Mouse (Mus musculus) lung, adult 2 months (tissue): ENCODE data around the gene Fh1.

Experiments
- CTCF ChIP-seq: fragments of 200-500 bp; IDR thresholded peaks from 2 replicates; pipeline ENCODE4 v1.5.1; 2011; ENCODE audit warnings: mild to moderate bottlenecking, low read length, control low read depth; ENCODE audit not compliant: insufficient read depth
- POLR2A ChIP-seq: fragments of 200-500 bp; IDR thresholded peaks from 2 replicates; pipeline ENCODE4 v1.6.1; 2011; ENCODE audit warnings: low read depth, mild to moderate bottlenecking, control low read depth, low read length, borderline replicate concordance; ENCODE audit errors: extremely low read depth

- TF ChIP-seq CTCF (no peak), POLR2A (no peak)
Observed at GRCm38 (mm10) chr1:175643496-175644265, 18.2 kb upstream of the Fh1 start.
